ENCODE assay signal across 20 mouse cellular contexts in the genomic region with DNA sequence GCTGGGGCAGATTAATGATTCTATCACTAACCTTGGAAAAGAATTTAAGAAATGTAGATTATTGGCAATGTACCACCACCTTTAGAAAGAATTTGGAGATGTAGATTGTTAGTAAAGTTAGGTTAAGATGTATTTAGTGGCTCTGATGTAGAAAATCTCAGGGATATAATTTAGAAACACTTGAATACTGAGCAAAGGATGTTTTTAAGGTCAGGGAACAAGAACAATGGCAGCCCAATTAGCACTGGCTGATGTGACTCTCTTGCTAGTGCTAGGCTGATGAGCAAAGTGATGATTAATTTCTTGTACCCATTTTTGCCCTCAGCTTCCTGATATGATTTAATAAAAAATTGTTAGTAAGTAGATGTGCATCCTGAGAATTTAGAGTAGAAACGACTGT.
"Had no signal": no experiment of that assay in that cellular context is flagged by ENCODE, and none has a peak within 500 bp of the region (broad histone marks: within the 10 kb centered on the region; RNA-seq: fewer than 3 reads in every experiment).

No protein-coding gene starts in this region.

- H3K4me1 ChIP-seq: embryonic facial prominence, embryonic 10.5 days; embryonic facial prominence, embryonic 12.5 days; embryonic facial prominence, embryonic 13.5 days; embryonic facial prominence, embryonic 15.5 days; forebrain, embryonic 12.5 days; forebrain, embryonic 15.5 days; heart, embryonic 10.5 days had no signal

- H3K4me3 ChIP-seq: embryonic facial prominence, embryonic 10.5 days; embryonic facial prominence, embryonic 12.5 days; embryonic facial prominence, embryonic 13.5 days; embryonic facial prominence, embryonic 15.5 days; erythroblast, embryonic 14.5 days; forebrain, embryonic 10.5 days; forebrain, embryonic 12.5 days; forebrain, embryonic 13.5 days; forebrain, embryonic 15.5 days; gastrocnemius, adult 2 months; heart, adult 2 months; heart, embryonic 10.5 days had no signal

- H3K27ac ChIP-seq: embryonic facial prominence, embryonic 10.5 days; embryonic facial prominence, embryonic 12.5 days; embryonic facial prominence, embryonic 13.5 days; embryonic facial prominence, embryonic 15.5 days; forebrain, embryonic 10.5 days; forebrain, embryonic 12.5 days; forebrain, embryonic 13.5 days; forebrain, embryonic 15.5 days; gastrocnemius, adult 2 months; heart, adult 2 months; heart, embryonic 10.5 days had no signal

- DNase-seq: cerebellum, postnatal 36 days; embryo, embryonic 11 days; forebrain, postnatal 0 days; gastrocnemius, adult 2 months; gastrocnemius, postnatal 10 days; gastrocnemius, postnatal 14 days; gastrocnemius, postnatal 25 days; gastrocnemius, postnatal 36 days; heart, adult 18-20 months; heart, adult 2 months had no signal
